Mouse (Mus musculus): ENCODE results near the gene Myrip. TPM values are rescaled to one million over a fixed set of nuclear protein-coding genes. Genes with fewer than 3 reads are reported as not detected.
"Not testable (repeated sequence)": the region's sequence is repeated elsewhere in the genome, so short reads cannot be mapped to it uniquely, and the experiment has no call there.

Myrip gene
- polyA plus RNA-seq, 1 experiment: not detected

- Histone ChIP-seq H3K4me3 (replicated peaks) (no peak overlapping the region), H3K27me3 (ENCODE audit: control insufficient read depth) (no peaks in the 10 kb centered on the region), H3K36me3 (ENCODE audit: control insufficient read depth) (no peaks in the 10 kb centered on the region), H3K9me3 (ENCODE audit: control insufficient read depth, low read length) (peaks cover 8% of the 10 kb centered on the region), H3K4me1 (ENCODE audit: control insufficient read depth) (no peaks in the 10 kb centered on the region)
- TF ChIP-seq GATA1 (IDR thresholded peaks at IDR 0.05; ENCODE audit: low read length): no peak
- no peak for TF ChIP-seq TAL1 (IDR thresholded peaks at IDR 0.05; ENCODE audit: low read length)
Measured at GRCm38 (mm10) chr9:120320573-120320972, 19.3 kb downstream of the Myrip start.

GRCm38 (mm10) chr9:120322702-120323426 is 21.6 kb downstream of the Myrip start:
- TF ChIP-seq GATA1 (IDR thresholded peaks at IDR 0.05; ENCODE audit: low read length) (no peak), TAL1 (IDR thresholded peaks at IDR 0.05; ENCODE audit: low read length) (no peak)
- peaks cover 9% of the 10 kb centered on the region for H3K9me3 ChIP-seq (ENCODE audit: control insufficient read depth, low read length)
- H3K27me3 ChIP-seq (ENCODE audit: control insufficient read depth): no peaks in the 10 kb centered on the region
- H3K4me3 ChIP-seq (replicated peaks): no peak overlapping the region
- H3K4me1 ChIP-seq (ENCODE audit: control insufficient read depth): no peaks in the 10 kb centered on the region
- H3K36me3 ChIP-seq (ENCODE audit: control insufficient read depth): no peaks in the 10 kb centered on the region

- not testable (repeated sequence) for H3K27me3 ChIP-seq (ENCODE audit: control insufficient read depth); H3K36me3 ChIP-seq (ENCODE audit: control insufficient read depth); H3K9me3 ChIP-seq (ENCODE audit: control insufficient read depth, low read length); H3K4me1 ChIP-seq (ENCODE audit: control insufficient read depth); H3K4me3 ChIP-seq (replicated peaks)
Measured at GRCm38 (mm10) chr9:120331048-120331447, 29.7 kb downstream of the Myrip start.

DNA sequence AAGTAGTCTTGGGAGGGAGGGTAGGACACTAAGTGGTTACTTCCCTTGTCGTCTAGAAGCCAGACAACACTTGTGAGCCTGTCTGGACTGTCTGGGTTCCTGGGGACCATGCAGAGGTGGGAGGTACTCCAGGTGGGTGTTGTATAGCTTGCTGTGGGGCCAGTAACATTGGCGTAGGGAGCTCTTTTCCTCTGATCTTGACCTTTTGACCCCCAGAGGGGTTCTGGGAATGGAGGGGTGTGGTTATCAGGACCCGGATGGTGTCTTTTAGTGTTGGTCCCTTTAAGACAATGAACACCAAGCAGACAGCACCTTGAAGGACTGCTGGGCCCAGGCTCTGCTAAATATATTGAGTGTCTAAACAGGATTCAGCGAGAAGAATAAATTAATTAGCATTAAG is 36.9 kb downstream of the Myrip start:
- TF ChIP-seq TAL1 (IDR thresholded peaks at IDR 0.05; ENCODE audit: low read length) (no peak), GATA1 (IDR thresholded peaks at IDR 0.05; ENCODE audit: low read length) (no peak)
- Histone ChIP-seq H3K4me1 (ENCODE audit: control insufficient read depth) (no peaks in the 10 kb centered on the region), H3K9me3 (ENCODE audit: control insufficient read depth, low read length) (no peaks in the 10 kb centered on the region), H3K36me3 (ENCODE audit: control insufficient read depth) (no peaks in the 10 kb centered on the region), H3K4me3 (replicated peaks) (no peak overlapping the region), H3K27me3 (ENCODE audit: control insufficient read depth) (no peaks in the 10 kb centered on the region)

DNA sequence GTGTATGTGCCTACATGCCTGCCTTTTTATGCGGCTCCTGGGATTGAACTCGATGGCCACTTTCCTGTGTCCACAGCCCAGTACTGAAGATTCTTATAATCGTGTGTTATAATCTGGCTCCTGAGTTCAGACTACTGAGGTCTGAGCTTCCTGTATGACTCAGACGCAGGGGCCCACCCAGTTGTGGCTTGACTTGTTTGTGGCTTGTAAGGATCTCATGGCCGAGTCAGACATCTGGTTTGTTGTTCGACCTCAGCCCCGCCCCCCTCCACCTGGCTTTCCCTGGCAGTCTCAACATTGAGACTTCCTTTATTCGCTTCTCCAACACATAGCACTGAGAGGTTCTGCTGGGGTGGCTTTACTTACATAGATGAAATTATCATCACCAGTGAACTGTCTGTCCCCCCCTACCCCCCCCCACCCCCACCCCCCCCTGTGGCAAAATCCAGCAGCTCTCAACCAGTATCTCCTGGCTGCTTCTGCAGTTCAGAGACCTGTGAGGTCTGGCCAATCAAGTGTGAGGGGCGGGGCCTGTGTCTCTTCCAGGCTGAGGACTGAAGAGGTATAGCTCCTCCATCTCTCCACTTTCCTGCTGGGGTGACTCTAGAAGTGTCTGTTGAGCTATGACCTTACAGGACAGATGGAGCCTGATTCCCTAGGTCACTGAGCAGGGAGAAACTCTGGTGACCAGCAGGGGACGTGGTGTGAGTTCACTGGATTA is 38.8 kb downstream of the Myrip start:
- H3K9me3 ChIP-seq (ENCODE audit: control insufficient read depth, low read length): no peaks in the 10 kb centered on the region
- no peak overlapping the region for H3K4me3 ChIP-seq (replicated peaks)
- no peaks in the 10 kb centered on the region for H3K4me1 ChIP-seq (ENCODE audit: control insufficient read depth)
- H3K36me3 ChIP-seq (ENCODE audit: control insufficient read depth): no peaks in the 10 kb centered on the region
- H3K27me3 ChIP-seq (ENCODE audit: control insufficient read depth): no peaks in the 10 kb centered on the region
- no peak for TF ChIP-seq GATA1 (IDR thresholded peaks at IDR 0.05; ENCODE audit: low read length)
- TF ChIP-seq TAL1 (IDR thresholded peaks at IDR 0.05; ENCODE audit: low read length): no peak

DNA sequence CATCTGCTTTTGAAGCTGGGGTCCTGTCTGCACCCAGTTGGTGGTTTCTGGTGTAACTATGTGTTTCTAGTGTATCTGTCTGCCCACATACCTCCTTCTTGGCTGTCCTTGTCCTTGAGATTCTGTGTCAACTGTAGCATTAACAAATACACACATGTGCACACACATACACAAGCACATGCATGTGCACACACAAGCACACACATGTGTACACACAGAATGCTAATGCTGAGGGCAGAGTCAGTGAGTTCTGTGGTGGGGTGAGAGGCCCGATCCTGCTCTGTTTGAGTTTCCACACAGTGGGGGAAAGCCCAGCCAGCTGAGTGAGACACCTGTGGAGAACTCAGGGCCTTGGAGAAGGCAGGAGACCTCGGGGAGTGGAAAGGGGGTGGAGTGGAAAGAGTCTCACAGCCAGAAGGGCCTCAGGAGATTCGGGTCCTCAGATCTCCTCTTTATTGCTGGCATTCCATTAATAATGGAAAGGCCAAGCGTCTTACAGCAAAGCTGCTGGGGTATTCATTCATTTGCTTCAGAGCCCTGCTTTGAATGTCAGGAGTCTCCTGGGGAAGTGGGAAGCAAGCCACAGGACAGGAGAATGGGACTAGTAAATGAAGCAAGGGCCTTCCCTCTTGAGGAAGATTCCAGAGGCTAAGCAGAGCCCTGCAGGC is 41.9 kb downstream of the Myrip start:
- Histone ChIP-seq H3K4me3 (replicated peaks) (no peak overlapping the region), H3K4me1 (ENCODE audit: control insufficient read depth) (no peaks in the 10 kb centered on the region), H3K27me3 (ENCODE audit: control insufficient read depth) (no peaks in the 10 kb centered on the region), H3K9me3 (ENCODE audit: control insufficient read depth, low read length) (no peaks in the 10 kb centered on the region), H3K36me3 (ENCODE audit: control insufficient read depth) (no peaks in the 10 kb centered on the region)
- TF ChIP-seq GATA1 (IDR thresholded peaks at IDR 0.05; ENCODE audit: low read length) (no peak), TAL1 (IDR thresholded peaks at IDR 0.05; ENCODE audit: low read length) (no peak)

DNA sequence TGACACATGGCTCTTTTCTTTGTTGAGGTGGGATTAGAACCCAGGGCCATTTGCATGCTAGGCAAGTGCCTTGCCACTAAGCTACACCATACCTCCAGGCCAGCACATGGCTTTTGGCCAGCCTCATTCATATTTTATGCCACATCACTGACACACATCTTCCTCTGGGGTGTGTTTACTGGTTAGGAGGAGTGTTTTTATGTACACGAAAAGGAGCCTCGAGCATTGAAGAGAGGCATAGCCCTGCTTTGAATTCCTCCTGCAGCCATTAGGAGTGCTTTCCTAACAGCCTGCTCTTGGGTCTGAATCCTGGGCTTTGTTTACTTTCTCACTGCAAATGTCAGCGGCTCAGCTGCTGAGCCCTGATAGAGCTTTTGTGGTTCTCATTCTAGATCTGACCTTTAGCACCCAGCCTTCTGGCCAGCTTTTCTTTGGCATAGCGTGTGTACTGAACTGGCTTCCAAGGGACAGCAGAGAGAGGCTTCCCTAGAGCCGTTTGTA is 44.4 kb downstream of the Myrip start:
- Histone ChIP-seq H3K36me3 (ENCODE audit: control insufficient read depth) (no peaks in the 10 kb centered on the region), H3K4me1 (ENCODE audit: control insufficient read depth) (no peaks in the 10 kb centered on the region), H3K27me3 (ENCODE audit: control insufficient read depth) (no peaks in the 10 kb centered on the region), H3K4me3 (replicated peaks) (no peak overlapping the region), H3K9me3 (ENCODE audit: control insufficient read depth, low read length) (no peaks in the 10 kb centered on the region)
- TF ChIP-seq GATA1 (IDR thresholded peaks at IDR 0.05; ENCODE audit: low read length) (no peak), TAL1 (IDR thresholded peaks at IDR 0.05; ENCODE audit: low read length) (no peak)

DNA sequence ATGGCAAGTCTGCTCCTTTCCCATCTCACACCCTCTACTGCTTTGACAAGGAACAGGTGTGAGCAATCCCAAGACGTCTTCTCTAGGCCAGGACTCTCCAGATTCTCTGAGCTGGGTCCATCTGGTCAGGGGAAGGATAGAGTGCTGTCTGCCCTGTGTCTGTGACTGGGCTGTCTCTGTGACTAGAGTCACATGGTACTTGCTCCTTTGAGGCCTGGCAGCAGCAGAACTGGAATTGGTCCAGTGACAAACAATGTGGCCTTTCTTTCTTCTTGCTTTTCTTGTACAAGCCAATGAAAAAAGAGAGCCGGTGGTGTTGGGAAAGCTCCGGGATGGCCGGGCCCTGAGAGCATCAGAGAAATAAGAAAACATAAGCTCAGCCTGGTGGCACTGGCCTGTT is 47.8 kb downstream of the Myrip start:
- Histone ChIP-seq H3K4me1 (ENCODE audit: control insufficient read depth) (no peaks in the 10 kb centered on the region), H3K27me3 (ENCODE audit: control insufficient read depth) (no peaks in the 10 kb centered on the region)
- no peak for TF ChIP-seq TAL1 (IDR thresholded peaks at IDR 0.05; ENCODE audit: low read length)
- no peak for TF ChIP-seq GATA1 (IDR thresholded peaks at IDR 0.05; ENCODE audit: low read length)

GRCm38 (mm10) chr9:120350346-120350745 is 49.0 kb downstream of the Myrip start:
- Histone ChIP-seq H3K27me3 (ENCODE audit: control insufficient read depth) (no peaks in the 10 kb centered on the region), H3K9me3 (ENCODE audit: control insufficient read depth, low read length) (no peaks in the 10 kb centered on the region; the same call in 1 of the 2 replicates), H3K4me1 (ENCODE audit: control insufficient read depth) (no peaks in the 10 kb centered on the region), H3K36me3 (ENCODE audit: control insufficient read depth) (no peaks in the 10 kb centered on the region), H3K4me3 (replicated peaks) (no peak overlapping the region)
- TF ChIP-seq TAL1 (IDR thresholded peaks at IDR 0.05; ENCODE audit: low read length): no peak
- TF ChIP-seq GATA1 (IDR thresholded peaks at IDR 0.05; ENCODE audit: low read length): no peak

More for the DNA sequence above, 47.8 kb downstream of the Myrip start:
- Histone ChIP-seq H3K9me3 (ENCODE audit: control insufficient read depth, low read length) (no peaks in the 10 kb centered on the region; the same call in 1 of the 2 replicates), H3K4me3 (replicated peaks) (no peak overlapping the region), H3K36me3 (ENCODE audit: control insufficient read depth) (no peaks in the 10 kb centered on the region)

Measured in erythroblast, embryonic 14.5 days (primary cell).